Mouse (Mus musculus) stomach, postnatal 0 days (tissue): ENCODE measurements around the gene Tub.

Source experiments
- CTCF ChIP-seq: IDR thresholded peaks from 2 replicates; pipeline ENCODE4 v1.5.1; 2016; ENCODE audit warnings: antibody characterized with exemption, low read depth, mild to moderate bottlenecking, moderate library complexity
- EP300 ChIP-seq: optimal IDR thresholded peaks from 2 replicates; pipeline ENCODE3; 2016; ENCODE audit warnings: antibody characterized with exemption

GRCm38 (mm10) chr7:108927043-108927442, 23.1 kb upstream of the Tub start:
- TF ChIP-seq CTCF, result no peak
- no peak for TF ChIP-seq EP300
